Mouse (Mus musculus) T-helper 17 cell (primary cell): ENCODE results near the gene Sarm1.

Source experiments
- in situ Hi-C, 2 experiments: fragments of 300-600 bp; cut with MboI, MseI; formaldehyde crosslinking; loops; 1 replicate in 1 of 2; 2 replicates in 1 of 2; pipeline ENCODE4 v1.15.1; 2025; ENCODE audit warnings: high pct_unique_total_duplicates in 2 of 2

The Sarm1 gene

GRCm38 (mm10) chr11:78497544-78498522 lies at the start of gene Sarm1:
TSS of gene Sarm1 (minus strand) at chr11:78497754.
- in situ Hi-C loops: loop anchor here in 1 of 2 experiments (10.0 kb wide), 1 partner anchor 1027 kb away; the partner anchor contains the start of gene Evi2b

DNA sequence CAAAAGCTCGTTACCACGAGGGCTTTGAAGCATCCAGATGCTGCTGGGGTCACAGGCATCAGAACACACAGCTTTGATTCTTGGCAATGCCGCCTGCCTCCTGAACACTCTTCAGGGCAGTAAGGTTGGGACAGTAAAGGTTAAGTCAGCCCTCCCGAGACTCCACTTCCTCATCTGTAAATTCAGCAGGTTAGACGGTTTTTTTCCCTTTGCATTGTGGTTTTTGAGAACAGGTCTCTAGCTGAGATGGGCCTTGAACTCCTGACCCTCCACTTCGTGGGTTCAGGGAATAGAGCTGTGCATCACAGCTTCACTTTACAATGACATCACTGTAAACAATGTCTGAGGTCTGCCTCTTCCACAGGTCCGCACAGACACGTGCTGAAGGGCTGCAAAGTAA lies 47.6 kb upstream of the Sarm1 start:
- in situ Hi-C loops: no loop called here

GRCm38 (mm10) chr11:78544449-78545111 lies 47.0 kb upstream of the Sarm1 start:
- in situ Hi-C loops: no loop called here

GRCm38 (mm10) chr11:78540358-78540757 lies 42.8 kb upstream of the Sarm1 start:
- in situ Hi-C loops: no loop called here

DNA sequence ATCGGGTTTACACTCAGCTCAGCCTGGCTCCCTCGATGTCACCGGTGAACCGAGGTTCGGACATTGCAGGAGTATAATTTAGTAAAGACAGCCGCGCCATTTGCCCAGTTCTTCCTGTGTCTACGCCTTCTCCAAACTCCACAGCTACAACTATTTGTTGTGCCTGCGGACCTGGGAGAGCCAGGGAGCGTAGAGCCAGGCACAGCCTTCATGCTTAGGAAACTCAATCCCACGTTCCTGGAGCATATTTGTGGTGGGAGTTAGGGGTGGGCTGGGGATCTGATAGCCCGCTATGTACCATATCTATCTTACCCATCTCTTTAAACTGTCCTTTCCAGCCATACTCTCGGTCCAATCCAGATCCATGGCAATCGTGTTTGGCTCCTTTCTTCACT lies 39.1 kb upstream of the Sarm1 start:
- in situ Hi-C loops: loop anchor here (10.0 kb wide), 2 partner anchors 1042 to 1548 kb away; partner anchors contain the start of genes Atad5 (in 1 of the 2), Crlf3 (in 1 of the 2) and Git1 (in 1 of the 2)

DNA sequence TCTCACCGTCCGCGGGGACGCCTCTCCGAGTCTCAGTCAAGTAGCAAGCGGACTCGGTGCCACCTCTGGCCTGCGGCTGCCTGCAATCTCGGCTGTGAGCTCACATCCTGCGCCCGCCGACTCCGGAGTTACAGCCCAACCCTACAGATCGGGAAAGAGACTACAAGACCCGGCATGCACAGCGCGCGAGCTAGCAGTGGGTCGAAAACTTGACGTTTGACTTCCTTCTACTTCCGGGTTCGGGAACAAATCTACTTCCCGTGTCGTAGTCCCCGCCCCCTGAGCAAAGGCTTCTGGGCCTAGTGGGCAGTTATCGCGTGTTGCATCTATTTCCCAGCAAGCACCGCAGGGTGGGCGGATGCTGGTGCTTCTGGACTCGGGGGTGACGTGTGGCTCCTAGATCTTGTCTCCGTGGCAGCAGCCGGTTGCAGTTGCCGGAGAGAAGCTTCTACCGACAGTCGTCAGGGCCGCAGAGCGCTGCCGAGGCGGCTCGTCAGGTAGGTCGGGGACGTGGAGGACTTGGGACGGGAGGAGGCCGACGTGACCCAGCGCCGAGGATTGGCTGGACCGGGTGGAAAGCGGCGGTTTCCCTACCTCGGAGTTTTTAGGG lies 38.6 kb upstream of the Sarm1 start, which contains the start of the genes Tnfaip1 and Ift20:
Tnfaip1 (minus strand) TSS at position 253 of the 610 bp plus-strand sequence.
Ift20 (plus strand) TSS at position 282 of the 610 bp plus-strand sequence.
- in situ Hi-C loops: loop anchor here (10.0 kb wide), 2 partner anchors 1041 to 1549 kb away; partner anchors contain the start of genes Atad5 (in 1 of the 2), Crlf3 (in 1 of the 2) and Git1 (in 1 of the 2)

DNA sequence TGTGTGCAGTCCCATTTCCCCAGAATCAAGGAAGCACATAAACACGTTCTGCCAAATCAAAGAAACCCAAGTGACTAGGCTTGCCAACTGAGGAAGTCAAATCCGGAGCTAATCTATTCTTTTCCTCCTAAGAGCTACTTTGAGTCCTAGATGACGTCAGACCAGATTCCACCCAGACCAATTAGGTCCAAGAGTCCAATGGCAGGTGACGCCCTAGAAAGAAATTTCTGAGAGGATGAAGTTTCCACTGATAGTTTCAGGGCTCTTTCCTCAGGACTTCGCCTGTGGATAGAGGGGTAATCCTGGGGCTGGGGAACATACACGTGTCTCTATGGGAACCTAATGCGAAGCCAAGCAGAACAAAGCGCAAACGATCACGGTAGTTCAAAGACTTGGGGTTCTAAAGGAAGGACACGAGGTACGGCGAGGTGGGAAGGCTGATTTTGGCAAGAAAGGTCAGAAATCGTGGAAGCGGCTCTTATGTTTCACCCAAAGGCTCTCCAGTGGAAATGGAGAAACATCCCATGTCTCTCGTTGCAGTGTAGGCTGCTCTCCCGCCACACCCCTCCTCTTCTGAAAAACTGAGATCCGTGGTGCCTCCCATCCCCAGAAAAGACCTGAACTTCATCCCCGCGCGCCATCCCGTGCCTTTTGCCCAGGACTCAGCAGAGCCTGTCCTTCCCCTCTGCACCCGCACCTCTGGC lies 38.0 kb upstream of the Sarm1 start:
- in situ Hi-C loops: loop anchor here (10.0 kb wide), 2 partner anchors 1041 to 1549 kb away; partner anchors contain the start of genes Atad5 (in 1 of the 2), Crlf3 (in 1 of the 2) and Git1 (in 1 of the 2)

- in situ Hi-C loops: loop anchor here (10.0 kb wide), 2 partner anchors 1040 to 1550 kb away; partner anchors contain the start of genes Atad5 (in 1 of the 2), Crlf3 (in 1 of the 2) and Git1 (in 1 of the 2)
Measured at GRCm38 (mm10) chr11:78534516-78534915, 37.0 kb upstream of the Sarm1 start.

- in situ Hi-C loops: loop anchor here (10.0 kb wide), 2 partner anchors 1037 to 1553 kb away; partner anchors contain the start of genes Atad5 (in 1 of the 2), Crlf3 (in 1 of the 2) and Git1 (in 1 of the 2)
Measured at GRCm38 (mm10) chr11:78531515-78531914, 34.0 kb upstream of the Sarm1 start.

- in situ Hi-C loops: loop anchor here (10.0 kb wide), 2 partner anchors 1036 to 1554 kb away; partner anchors contain the start of genes Atad5 (in 1 of the 2), Crlf3 (in 1 of the 2) and Git1 (in 1 of the 2)
Measured at GRCm38 (mm10) chr11:78531046-78531445, 33.5 kb upstream of the Sarm1 start.

- in situ Hi-C loops: loop anchor here (10.0 kb wide), 2 partner anchors 1035 to 1555 kb away; partner anchors contain the start of genes Atad5 (in 1 of the 2), Crlf3 (in 1 of the 2) and Git1 (in 1 of the 2)
Measured at GRCm38 (mm10) chr11:78530001-78530400, 32.4 kb upstream of the Sarm1 start.

DNA sequence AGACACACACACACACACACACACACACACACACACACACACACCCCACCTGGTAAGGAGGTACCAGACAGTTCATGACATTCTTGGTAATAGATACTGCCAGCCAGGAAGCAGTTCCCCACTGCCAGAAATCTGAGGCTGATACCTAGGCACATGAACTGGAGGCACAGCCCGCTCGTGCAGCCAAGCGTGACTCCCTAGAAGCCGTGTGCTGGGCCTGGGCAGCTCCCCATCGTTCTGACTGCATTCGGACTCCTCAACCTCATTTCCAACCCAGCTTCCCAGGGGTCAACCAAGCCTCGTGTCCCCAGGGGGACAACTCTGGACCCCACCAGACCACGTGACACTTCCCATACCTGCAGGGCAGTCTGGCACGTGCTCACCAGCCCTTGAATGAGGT lies 31.2 kb upstream of the Sarm1 start:
- in situ Hi-C loops: no loop called here

DNA sequence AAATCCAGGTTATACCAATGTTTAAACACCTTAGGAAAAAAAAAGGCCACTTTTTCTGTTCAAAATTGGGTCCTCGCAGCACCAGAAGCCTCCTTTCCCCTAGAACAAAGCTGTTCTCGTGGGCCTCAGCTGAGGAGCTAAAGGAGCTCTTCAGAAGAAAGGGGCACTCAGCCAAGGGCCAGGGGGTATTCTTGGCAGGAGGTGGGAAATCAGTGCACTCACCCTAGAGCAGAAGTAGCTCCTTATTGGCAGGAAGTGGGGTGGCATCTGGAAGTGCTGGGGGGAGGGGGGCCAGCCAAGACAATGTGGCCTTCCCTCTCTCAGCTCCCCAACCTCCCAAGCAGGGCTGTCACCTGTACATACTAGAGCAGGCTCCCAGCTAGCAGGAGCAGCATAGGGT lies 27.3 kb upstream of the Sarm1 start:
- in situ Hi-C loops: no loop called here

DNA sequence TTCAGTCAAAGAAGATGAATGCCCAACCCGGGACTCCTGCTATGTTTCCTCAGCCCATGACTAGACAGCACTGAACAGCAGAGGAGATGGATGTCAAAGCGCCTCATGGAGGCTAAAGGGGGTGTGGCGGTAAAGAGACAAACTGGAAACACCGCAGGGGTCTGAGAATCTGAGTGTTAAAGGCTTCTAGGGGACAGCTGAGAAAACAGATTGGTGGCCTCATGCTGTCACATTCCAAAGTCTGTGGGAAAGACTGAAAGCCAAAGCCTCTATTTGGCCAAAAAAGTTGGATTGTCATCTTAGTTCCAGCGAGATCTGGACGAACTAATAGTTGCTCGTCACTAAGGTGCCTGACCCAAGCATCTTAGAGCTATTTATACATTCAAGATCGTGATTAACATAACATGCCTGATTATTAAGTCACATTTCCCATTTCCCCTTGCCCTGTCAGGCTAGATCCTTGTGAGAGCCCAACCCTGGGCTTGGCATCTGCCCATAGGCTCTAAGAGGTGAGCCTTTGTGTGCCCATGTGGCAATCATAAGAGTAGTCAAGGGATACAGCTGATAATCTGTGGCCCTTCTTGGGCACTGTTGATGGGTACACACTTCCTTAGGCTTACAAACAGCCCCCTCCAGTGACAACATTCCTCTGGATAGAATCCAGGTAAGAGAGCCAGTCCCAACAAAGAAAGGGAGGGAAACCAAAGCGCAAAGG lies 25.8 kb upstream of the Sarm1 start:
- in situ Hi-C loops: no loop called here

DNA sequence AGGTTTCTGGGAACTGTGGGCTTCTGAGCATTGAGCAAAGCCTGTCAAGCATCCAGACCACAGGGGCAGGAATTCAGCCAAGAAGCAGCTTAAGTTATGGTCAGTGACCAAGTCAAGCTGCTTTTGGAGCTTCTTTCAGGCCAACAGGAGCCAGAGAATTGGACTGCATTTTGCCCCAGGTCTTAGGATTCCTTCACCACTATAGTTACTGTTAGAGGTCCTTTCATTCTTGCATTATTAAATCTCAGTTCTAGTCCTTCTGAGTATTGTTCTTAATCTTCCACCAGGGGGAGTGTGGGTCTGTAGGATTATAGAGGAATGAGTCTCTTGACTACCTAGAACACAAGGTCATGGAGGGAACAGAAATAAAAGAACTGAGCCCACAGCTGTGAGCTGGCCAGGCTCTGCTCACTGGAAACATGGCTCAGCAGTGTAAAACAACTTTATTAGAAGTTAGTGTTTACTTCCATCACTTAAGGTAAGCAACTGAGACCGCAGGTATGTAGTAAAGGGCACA lies 25.0 kb upstream of the Sarm1 start:
- in situ Hi-C loops: no loop called here

DNA sequence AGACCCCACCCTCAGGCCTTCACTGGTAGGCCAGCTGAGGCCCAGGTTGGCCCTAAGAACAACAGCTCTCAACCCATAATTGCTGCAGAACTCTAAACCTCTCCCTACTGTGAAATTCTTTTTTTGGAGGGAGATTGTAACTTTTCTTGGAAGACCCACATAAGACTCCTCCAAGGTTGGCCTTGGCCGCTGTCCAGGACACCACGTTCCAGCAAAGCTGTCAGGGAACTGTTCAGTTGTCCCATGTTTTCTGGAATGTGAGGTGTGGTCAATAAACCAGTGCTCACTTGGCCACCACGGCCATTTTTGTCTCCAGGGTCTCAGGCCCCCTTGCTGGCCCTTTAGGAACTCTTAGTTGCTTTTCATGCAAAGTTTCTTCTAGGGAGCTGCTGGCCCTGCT lies 24.3 kb upstream of the Sarm1 start:
- in situ Hi-C loops: no loop called here

GRCm38 (mm10) chr11:78518931-78519330 lies 21.4 kb upstream of the Sarm1 start:
- in situ Hi-C loops: no loop called here

DNA sequence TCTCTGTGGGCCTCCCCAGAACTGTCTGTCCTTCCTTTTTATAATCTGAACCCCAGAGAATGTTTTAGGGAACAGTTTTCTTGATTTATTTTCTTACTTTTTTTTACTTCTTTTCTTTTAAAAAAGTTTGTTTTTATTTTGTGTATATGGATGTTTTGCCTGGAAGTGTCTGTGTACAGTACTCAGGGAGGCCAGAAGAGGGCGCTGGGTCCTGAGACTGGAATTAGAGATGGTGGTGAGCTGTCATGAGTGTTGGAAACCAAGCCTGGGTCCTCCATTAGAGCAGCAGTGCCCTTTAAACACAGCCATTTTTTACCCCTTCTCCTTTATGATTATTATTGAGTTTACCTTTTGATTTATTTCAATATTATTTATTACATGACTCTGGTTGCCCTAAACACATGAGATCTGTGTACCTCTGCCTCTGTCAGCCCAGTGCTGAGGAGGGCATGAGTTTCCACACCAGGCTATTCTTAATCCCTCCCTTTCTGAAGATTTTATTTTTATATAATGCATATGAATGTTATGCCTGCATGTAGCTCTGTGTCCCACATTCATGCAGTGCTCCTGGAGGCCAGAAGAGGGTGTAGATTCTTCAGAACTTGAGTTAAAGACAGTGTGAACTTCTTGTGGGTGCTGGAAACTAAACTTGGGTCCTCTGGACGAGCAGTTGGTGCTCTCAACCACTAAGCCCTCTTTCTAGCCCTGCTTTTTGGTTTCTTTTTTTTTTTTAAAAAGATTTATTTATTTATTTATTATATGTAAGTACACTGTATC lies 18.2 kb upstream of the Sarm1 start:
- in situ Hi-C loops: no loop called here
